Mouse (Mus musculus): ENCODE results near the gene Aldoc.

Gene Aldoc

DNA sequence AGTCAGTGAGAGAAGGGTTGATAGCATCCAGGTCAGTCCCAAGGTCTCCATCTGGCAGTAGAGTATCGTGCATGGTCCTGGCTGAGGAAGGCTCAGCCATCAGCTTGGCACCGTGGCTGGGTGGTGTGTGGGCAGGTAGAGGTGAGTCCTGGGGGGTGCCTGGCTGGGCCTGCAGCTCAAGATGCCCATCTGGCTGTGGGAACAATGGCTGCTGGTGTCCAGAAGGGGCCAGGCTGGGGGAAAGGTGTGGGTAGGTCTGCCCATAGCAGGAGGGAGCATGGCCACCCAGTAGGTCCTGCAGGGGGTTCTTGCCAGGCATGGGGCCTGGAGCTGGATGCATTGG lies 38.0 kb downstream of the Aldoc start:
- no peak for DNase-seq (ENCODE audit: low spot score)

DNA sequence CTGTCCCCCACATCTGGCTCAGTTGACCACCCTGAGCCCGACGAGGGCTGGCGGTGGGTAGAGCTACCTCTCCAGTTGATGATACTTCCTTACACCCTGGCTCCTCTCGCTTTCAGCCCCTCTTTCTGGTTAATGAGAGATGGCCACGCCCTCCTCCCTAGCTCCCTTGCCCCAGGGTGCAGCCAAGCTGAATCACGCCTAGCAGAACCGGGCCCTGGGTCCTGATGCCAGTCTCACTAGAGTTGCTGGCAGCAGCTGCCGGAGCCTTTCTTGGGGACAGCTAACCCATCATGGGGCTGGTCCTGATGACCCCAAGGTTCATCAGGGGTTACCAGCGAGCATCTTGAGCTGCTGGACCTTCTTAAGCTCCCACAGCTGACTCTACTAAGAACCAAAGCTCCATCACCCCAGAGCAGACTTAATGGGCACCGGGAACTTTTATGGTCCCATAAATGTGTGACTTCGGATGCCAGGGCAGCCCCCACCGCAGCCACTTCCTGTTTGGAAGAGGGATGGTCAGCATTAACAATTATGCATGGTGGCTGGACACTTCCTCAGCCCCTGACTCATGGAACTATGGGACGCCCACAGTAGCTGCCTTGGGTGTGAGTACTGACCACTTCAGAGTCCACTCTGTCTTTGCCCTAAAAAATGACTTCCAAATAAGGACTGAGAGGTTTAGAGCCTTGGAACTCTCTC lies 40.7 kb downstream of the Aldoc start:
- DNase-seq (ENCODE audit: low spot score), result no peak

DNA sequence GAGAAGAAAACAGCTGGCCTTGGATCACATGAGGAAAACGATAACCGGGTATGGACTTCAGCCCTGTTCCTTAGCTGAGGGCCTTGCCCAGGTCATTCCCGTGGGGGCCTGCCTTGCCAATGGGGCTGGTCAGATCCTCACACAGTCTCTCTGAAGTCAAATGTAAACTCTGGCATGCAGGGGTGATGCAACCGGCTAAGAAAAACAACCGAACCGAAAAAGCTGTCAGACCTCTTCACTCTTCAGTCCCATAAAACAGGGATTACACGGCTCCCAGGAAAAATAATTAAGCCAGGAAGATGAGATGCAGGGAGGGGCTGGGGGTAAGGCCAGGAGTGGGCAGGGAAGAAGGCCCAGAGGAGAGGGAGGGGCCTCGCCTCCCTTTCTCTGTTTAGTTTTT lies 41.3 kb downstream of the Aldoc start:
- DNase-seq (ENCODE audit: low spot score), result no peak

GRCm38 (mm10) chr11:78367456-78368225 lies 44.9 kb downstream of the Aldoc start:
- no peak for DNase-seq (ENCODE audit: low spot score)

GRCm38 (mm10) chr11:78370389-78370788 lies 47.6 kb downstream of the Aldoc start:
- DNase-seq (ENCODE audit: low spot score), result no peak

GRCm38 (mm10) chr11:78371711-78372110 lies 48.9 kb downstream of the Aldoc start:
- DNase-seq (ENCODE audit: low spot score), result no peak

DNA sequence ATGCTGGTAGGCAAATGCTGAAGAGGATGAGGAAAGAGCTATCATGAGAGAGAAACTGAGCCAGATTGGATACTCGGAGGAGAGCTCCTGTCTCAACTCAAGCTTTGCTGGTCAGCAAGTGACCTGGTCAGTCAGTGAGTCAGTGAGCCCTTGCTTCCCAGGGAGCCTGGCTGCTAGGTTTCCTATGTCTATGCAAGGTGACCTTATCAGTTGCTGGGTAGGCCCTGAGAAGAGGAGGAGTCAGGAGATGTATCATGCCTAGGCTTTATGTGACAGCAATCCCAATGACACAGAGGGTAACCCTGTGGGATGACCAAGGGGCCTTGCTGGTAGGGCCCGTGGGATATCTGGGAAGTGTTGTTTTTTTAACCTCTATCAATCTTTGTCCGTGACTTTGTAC lies 49.4 kb downstream of the Aldoc start:
- no peak for DNase-seq (ENCODE audit: low spot score)

DNA sequence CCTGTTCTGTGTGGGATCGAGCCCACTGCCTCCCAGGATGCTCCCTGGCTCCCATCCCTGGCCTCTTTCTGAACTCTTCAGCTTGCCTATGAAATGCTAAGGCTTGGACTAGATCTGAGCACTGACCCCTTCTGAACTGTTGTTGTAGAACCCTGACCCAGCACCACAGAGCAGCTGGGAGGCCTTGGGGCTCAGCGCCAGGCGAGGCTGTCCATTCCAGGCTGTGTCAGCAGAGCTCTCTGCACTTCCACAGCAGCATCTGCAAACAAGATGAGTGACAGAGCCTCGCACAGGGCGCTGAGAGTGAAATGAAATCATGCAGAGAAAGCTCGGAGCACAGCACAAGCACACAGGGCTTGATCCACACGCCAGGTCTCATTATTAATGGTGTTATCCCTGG lies 49.8 kb downstream of the Aldoc start:
- no peak for DNase-seq (ENCODE audit: low spot score)

DNA sequence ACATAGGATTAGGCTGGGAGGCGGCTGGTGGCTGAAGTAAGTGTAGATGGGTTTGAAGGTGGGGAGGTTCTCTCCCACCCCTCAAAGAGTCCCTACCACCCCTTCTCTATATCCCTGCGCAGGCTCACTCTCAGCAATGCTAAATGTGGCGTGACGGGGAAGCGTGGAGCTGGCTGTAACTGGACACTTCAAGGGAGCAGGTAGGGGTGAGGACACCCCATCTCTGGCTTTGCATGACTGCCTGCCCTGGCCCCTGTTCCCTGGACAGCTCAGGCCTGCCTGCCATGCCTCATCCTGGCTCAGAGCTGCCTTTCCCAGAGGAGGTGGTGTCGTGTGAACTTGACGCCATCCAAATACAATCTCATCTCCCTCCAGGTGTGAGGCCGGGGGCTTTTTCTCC lies 51.4 kb downstream of the Aldoc start:
- no peak for DNase-seq (ENCODE audit: low spot score)
